Mouse (Mus musculus) thymus, postnatal 0 days (tissue): ENCODE results near the gene Sox5. TPM values are rescaled to one million over a fixed set of nuclear protein-coding genes. Genes with fewer than 3 reads are reported as not detected.
A peak's percentile ranks its signal among the peaks of the same experiment; 100 is the strongest.

Experiments used
- DNase-seq: peaks from one replicate; pipeline ENCODE4 v3.0.0-alpha.2; 2015; ENCODE audit warnings: low spot score
- polyA plus RNA-seq: library from polyadenylated mRNA; unstranded; fragments of >200 nt; fragmentation: Nextera tagmentation; extraction: Ambion mirVana; gene quantifications from 2 replicates; pipeline ENCODE4 v1.2.1, GENCODE M21; 2015

Gene Sox5
- polyA plus RNA-seq, 1 experiment from 2014 or later = 1.2 TPM

- no peak for DNase-seq
Observed at GRCm38 (mm10) chr6:144584854-144585253, 196.9 kb downstream of the Sox5 start.

GRCm38 (mm10) chr6:144584074-144584840 is 197.5 kb downstream of the Sox5 start:
- no peak for DNase-seq

DNA sequence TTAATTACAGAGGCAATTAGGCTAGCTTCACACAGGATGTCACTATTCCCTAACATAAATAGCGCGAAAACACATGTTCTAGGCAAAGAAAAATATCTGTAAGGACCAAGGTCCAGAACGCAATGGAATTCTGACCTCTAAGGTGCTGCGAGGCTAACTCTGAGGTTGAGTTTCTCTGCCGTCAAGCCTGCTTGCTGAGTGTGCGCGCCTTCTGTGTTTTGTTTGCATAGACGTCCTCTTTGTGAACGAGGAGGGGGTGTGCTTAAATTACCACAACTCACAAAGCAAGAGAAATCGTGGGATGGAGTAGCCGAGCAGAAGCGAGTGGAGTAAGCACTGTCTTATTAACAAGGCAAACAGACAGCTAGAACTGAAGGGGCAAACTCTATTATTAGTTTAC is 202.5 kb downstream of the Sox5 start:
- DNase-seq = no peak

- DNase-seq = peak; percentile 7
Observed at GRCm38 (mm10) chr6:144570850-144571249, 210.9 kb downstream of the Sox5 start.

DNA sequence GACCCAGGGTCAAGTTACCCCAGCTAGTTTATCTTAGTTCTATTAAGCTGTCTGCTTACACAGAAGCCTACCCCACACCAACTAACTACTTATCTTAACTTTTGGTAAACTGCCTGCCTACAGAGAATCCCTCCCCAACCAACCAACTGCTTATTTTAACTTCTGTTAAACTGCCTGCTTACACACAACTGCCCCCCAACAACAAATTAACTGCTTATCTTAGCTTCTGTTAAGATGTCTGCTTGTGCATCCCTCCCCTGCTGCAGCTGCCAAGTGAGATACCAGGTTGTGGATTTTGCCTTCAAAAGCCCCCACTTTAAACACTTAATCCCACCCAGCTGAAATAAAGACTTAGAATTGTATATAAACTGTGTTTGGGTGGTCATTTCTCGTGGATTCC is 215.9 kb downstream of the Sox5 start:
- no peak for DNase-seq

- no peak for DNase-seq
Observed at GRCm38 (mm10) chr6:144561718-144562117, 220.1 kb downstream of the Sox5 start.

GRCm38 (mm10) chr6:144560211-144560610 is 221.6 kb downstream of the Sox5 start:
- no peak for DNase-seq

DNA sequence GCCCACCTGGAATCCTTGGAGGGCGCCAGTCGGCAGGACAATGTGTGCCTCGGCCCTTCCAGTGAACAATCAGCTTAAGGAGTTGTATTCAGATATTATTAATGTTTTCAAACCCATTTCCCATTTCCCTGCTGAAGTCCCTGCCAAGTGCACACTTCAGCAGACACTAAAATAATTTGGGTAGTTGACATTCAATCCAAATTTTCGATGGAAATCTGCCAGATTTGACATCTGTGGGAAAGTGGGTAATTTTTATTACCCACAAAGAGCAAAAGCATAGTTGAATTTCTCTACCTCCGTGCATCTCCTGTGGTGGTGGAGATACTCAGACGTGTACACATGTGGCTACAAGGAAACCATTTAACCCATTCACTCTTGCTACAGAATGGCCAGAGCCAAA is 228.3 kb downstream of the Sox5 start:
- DNase-seq = no peak

DNA sequence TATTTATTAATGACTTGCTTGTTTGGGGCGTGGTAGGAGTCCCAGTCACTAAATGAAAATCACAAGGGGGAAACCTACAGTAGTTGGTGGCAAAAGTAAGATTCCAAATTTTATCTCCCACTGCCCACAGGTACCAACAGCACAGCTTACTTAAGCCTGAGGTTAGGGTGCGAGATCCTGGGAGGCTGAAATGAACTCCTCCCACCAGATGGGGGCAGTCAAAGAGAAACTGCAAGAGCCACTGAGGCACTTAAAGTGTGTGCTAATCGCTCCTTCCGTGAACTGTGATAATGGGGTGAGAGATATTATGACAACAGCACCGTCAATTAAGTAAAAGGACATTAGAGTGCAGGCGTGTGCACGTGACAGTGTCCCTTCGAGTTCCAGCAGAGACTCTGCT is 232.8 kb downstream of the Sox5 start:
- DNase-seq = no peak

- no peak for DNase-seq
Observed at GRCm38 (mm10) chr6:144547141-144547540, 234.6 kb downstream of the Sox5 start.

GRCm38 (mm10) chr6:144545549-144545948 is 236.2 kb downstream of the Sox5 start:
- no peak for DNase-seq

- DNase-seq = peak; percentile 3
Observed at GRCm38 (mm10) chr6:144541316-144541715, 240.5 kb downstream of the Sox5 start.

- DNase-seq = no peak
Observed at GRCm38 (mm10) chr6:144539439-144540192, 242.2 kb downstream of the Sox5 start.

GRCm38 (mm10) chr6:144523479-144523878 is 258.3 kb downstream of the Sox5 start:
- DNase-seq = no peak

DNA sequence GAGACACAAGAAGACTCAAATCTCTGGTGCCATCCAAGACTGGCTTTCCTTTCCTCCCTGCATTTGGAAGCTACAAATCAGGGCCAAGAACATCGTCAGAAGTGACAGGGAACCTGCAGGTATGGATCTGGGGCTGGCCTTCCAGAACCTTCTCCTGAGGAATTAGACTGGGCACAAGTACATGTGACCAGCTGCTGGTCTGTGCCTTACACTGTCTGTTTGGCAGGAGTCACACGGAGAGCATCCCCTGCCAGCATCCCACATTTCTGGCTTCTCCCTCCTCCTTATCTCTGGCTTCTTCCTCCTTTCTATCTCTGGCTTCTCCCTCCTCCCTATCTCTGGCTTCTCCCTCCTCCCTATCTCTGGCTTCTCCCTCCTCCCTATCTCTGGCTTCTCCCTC is 263.0 kb downstream of the Sox5 start:
- DNase-seq = no peak

- DNase-seq = no peak
Observed at GRCm38 (mm10) chr6:144515905-144516304, 265.9 kb downstream of the Sox5 start.

DNA sequence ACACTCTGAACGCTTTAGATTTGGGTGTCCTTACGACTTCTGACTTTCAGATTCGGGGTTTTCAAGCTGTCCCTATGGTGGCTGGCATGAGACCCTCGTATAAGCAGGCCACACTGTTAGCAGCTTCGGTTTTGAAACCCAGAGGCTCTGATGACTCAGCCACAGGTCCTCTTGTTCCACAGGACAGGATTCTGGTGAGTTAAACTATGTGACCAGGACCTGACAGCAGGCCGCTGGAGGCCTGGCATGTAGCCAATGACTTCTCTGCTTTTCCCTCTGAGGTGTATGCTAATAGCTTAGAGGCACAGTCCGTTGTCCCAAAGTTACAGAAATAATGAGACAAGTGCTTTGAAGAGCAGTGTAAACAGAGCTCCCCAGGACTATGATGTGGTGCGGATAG is 268.0 kb downstream of the Sox5 start:
- no peak for DNase-seq

- no peak for DNase-seq
Observed at GRCm38 (mm10) chr6:144511925-144512324, 269.9 kb downstream of the Sox5 start.

DNA sequence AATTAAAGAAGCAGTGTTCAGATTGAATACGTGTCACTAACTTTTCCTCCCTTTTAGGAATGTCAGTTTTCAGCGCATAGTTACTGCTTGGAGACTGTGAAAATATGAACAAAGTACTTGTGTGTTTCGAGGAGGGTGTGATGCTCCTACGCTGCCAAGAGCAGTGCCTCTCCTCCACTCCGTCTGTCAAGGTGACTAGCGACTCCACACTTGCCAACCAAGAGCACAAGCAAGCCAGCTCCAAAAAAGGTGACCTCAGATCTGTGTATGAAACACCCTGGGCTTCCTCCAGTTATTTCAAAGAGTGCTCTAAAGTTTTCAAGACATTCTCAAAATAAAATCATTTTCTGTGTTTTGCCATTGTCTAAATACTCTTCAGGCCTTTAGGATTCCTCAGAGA is 271.6 kb downstream of the Sox5 start:
- DNase-seq = no peak

GRCm38 (mm10) chr6:144504197-144504551 is 277.6 kb downstream of the Sox5 start:
- no peak for DNase-seq

GRCm38 (mm10) chr6:144503399-144504196 is 278.2 kb downstream of the Sox5 start:
- no peak for DNase-seq

DNA sequence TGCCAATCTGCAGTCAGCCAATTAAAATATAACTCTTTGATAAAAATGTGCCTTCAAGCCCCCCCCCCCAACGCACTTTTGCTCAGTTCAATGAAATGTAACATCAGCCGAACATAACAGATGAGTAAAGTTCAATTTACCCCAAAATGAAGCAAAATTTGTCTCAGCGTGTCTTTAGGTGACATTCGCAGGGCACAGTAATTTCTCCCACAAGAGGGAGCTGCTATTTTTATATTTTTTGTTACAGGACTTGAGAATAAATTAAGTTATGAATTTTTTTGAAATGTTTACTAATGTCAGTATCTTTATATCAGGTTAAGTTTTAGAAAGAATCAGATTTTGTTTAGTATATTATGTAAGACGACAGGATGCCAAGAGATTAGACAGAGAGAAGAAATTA is 280.3 kb downstream of the Sox5 start:
- no peak for DNase-seq
